Mouse (Mus musculus) small intestine, adult 2 months (tissue): ENCODE results near the gene Dnajc13.

ENCODE experiments used
- CTCF ChIP-seq: fragments of 200-500 bp; IDR thresholded peaks from 2 replicates; pipeline ENCODE4 v1.5.1; 2012; ENCODE audit warnings: low read depth, mild to moderate bottlenecking, control low read depth, inconsistent platforms, low read length, moderate library complexity, mixed read lengths; ENCODE audit not compliant: insufficient replicate concordance, insufficient read length; ENCODE audit errors: extremely low read depth
- POLR2A ChIP-seq: fragments of 200-500 bp; IDR thresholded peaks from 2 replicates; pipeline ENCODE4 v1.6.1; 2012; ENCODE audit warnings: low read depth, mild to moderate bottlenecking, control low read depth, inconsistent platforms, low read length, moderate library complexity

DNA sequence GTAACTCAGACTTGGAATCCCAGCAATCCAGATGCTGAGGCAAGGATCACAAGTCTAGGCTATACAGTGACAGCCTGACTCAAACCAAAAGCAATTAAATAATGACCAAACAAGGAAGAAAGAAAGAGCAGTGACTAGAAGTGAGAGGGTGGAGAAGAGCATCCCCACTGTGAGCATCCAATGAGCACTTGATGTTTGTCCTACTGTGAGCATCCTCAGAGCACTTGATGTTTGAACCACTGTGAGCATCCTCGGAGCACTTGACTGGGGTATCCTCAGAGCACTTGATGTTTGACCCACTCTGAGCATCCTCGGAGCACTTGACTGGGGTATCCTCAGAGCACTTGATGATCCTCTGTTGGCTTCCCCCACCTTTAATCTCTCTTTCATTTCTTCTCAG, 157.7 kb downstream of the Dnajc13 start:
- no peak for TF ChIP-seq POLR2A
- TF ChIP-seq CTCF = no peak
